ENCODE assay signal across 9 mouse cellular contexts in genomic region chr3:15264450-15264849, GRCm38 (mm10).
DNase-seq lines count a peak whose midpoint lies in the region; ATAC-seq and TF ChIP-seq lines count a peak whose summit lies in the region.
"Had no signal": no experiment of that assay in that cellular context is flagged by ENCODE, and none has a peak within 500 bp of the region (broad histone marks: within the 10 kb centered on the region; RNA-seq: fewer than 3 reads in every experiment).

No protein-coding gene starts in this region.

- ATAC-seq in hindbrain, embryonic 14.5 days (ENCODE audit: low FRiP score): no peak
- no peak for ATAC-seq in hindbrain, embryonic 12.5 days (ENCODE audit: low FRiP score)
- peak; percentile 93 for ATAC-seq in common myeloid progenitor, adult 5-6 weeks (replicated peaks; ENCODE audit: low read depth, poor library complexity, severe bottlenecking)

- intact Hi-C loops in heart, postnatal 14 days (cut with DNase I): no loop called here

- no peak overlapping the region for H3K27ac ChIP-seq in hindbrain, embryonic 14.5 days
- no peak overlapping the region for H3K27ac ChIP-seq in hindbrain, embryonic 12.5 days
- H3K27ac ChIP-seq in spleen, adult 2 months (ENCODE audit: insufficient read depth, low read length): no peak overlapping the region
- H3K27ac ChIP-seq: liver, embryonic 15.5 days had no signal

- DNase-seq in hindbrain, embryonic 14.5 days (ENCODE audit: low spot score): peak; percentile 64
- DNase-seq in spleen, adult 2 months (ENCODE audit: low read depth in 1 of 2, low spot score in 2 of 2): no peak
- DNase-seq in spleen, adult 12 weeks (ENCODE audit: low spot score): no peak
- peak; percentile 24 for DNase-seq in retina, postnatal 7 days (ENCODE audit: low read depth, low spot score)
- no peak for DNase-seq in ovary, postnatal 10 days (ENCODE audit: low spot score)
- no peak for DNase-seq in heart, postnatal 14 days

- H3K27me3 ChIP-seq in hindbrain, embryonic 14.5 days (ENCODE audit: control insufficient read depth, insufficient read depth, low read length): no peaks in the 10 kb centered on the region
- H3K27me3 ChIP-seq in hindbrain, embryonic 12.5 days: no peaks in the 10 kb centered on the region
- no peaks in the 10 kb centered on the region for H3K27me3 ChIP-seq in spleen, adult 2 months (ENCODE audit: control insufficient read depth, insufficient read depth, low read length)
- H3K27me3 ChIP-seq: liver, embryonic 15.5 days had no signal

- no peak for TF ChIP-seq POLR2A in spleen, adult 2 months (IDR thresholded peaks at IDR 0.05; ENCODE audit: low read depth, low read length)

- H3K36me3 ChIP-seq in hindbrain, embryonic 14.5 days (replicated peaks; ENCODE audit: control insufficient read depth, insufficient read depth): no peaks in the 10 kb centered on the region
- H3K36me3 ChIP-seq in hindbrain, embryonic 12.5 days: no peaks in the 10 kb centered on the region
- H3K36me3 ChIP-seq in spleen, adult 2 months (ENCODE audit: control insufficient read depth, insufficient read depth, low read length): no peaks in the 10 kb centered on the region
- H3K36me3 ChIP-seq: liver, embryonic 15.5 days had no signal

- H3K4me2 ChIP-seq in hindbrain, embryonic 14.5 days (replicated peaks): no peak overlapping the region
- no peak overlapping the region for H3K4me2 ChIP-seq in hindbrain, embryonic 12.5 days (replicated peaks)
- H3K4me2 ChIP-seq: liver, embryonic 15.5 days had no signal

- 15% methylated on average over 3 of the region's 3 CpGs for WGBS in hindbrain, embryonic 14.5 days
- WGBS in hindbrain, embryonic 12.5 days: 9% methylated on average over 3 of the region's 3 CpGs
- 2% methylated on average over 3 of the region's 3 CpGs for WGBS in spleen, adult 2 months

- H3K9ac ChIP-seq in hindbrain, embryonic 14.5 days: no peak overlapping the region
- H3K9ac ChIP-seq in hindbrain, embryonic 12.5 days: no peak overlapping the region
- H3K9ac ChIP-seq: liver, embryonic 15.5 days had no signal

- no peak overlapping the region for H3K4me3 ChIP-seq in hindbrain, embryonic 14.5 days (replicated peaks; ENCODE audit: low read length)
- H3K4me3 ChIP-seq in hindbrain, embryonic 12.5 days: no peak overlapping the region
- no peak overlapping the region for H3K4me3 ChIP-seq in spleen, adult 2 months (ENCODE audit: extremely low read depth, insufficient read depth, insufficient read length)
- H3K4me3 ChIP-seq: liver, embryonic 15.5 days had no signal

- no peaks in the 10 kb centered on the region for H3K4me1 ChIP-seq in hindbrain, embryonic 14.5 days (replicated peaks; ENCODE audit: control insufficient read depth, insufficient read depth, low read length)
- H3K4me1 ChIP-seq in hindbrain, embryonic 12.5 days: no peaks in the 10 kb centered on the region
- H3K4me1 ChIP-seq in spleen, adult 2 months (ENCODE audit: control insufficient read depth, insufficient read depth, insufficient read length): no peaks in the 10 kb centered on the region
- H3K4me1 ChIP-seq: liver, embryonic 15.5 days had no signal

- no peaks in the 10 kb centered on the region for H3K9me3 ChIP-seq in hindbrain, embryonic 14.5 days (ENCODE audit: control insufficient read depth, low read length)
- H3K9me3 ChIP-seq in hindbrain, embryonic 12.5 days (replicated peaks): no peaks in the 10 kb centered on the region
- H3K9me3 ChIP-seq: liver, embryonic 15.5 days had no signal

- 0 out of 2 replicates have a peak, but pooled peaks have one; percentile 11 for TF ChIP-seq CTCF in spleen, adult 2 months (IDR thresholded peaks at IDR 0.05; ENCODE audit: extremely low read depth, insufficient read depth, insufficient read length, insufficient replicate concordance)

Comparison
In these comparisons a context has a peak if more than half of its experiments do, and no peak if none do; other contexts are left out.
1. DNase-seq: peak in hindbrain, embryonic 14.5 days (single experiment) and retina, postnatal 7 days (single experiment); none in spleen, adult 2 months (0 of 2), spleen, adult 12 weeks (single experiment), ovary, postnatal 10 days (single experiment) and heart, postnatal 14 days (0 of 2).